Mouse (Mus musculus) B cell, adult (primary cell): ENCODE measurements around the gene Aldh9a1. TPM values are rescaled to one million over a fixed set of nuclear protein-coding genes. Genes with fewer than 3 reads are reported as not detected.

Experiments used
- total RNA-seq: library from RNA; stranded (reverse); gene quantifications from 4 replicates; pipeline ENCODE4 v1.2.4, GENCODE M21; 2023; ENCODE audit not compliant: inconsistent age

Gene Aldh9a1
- total RNA-seq, result 34.1 to 45.1 TPM (median 34.5 TPM) in 4 replicates

DNA sequence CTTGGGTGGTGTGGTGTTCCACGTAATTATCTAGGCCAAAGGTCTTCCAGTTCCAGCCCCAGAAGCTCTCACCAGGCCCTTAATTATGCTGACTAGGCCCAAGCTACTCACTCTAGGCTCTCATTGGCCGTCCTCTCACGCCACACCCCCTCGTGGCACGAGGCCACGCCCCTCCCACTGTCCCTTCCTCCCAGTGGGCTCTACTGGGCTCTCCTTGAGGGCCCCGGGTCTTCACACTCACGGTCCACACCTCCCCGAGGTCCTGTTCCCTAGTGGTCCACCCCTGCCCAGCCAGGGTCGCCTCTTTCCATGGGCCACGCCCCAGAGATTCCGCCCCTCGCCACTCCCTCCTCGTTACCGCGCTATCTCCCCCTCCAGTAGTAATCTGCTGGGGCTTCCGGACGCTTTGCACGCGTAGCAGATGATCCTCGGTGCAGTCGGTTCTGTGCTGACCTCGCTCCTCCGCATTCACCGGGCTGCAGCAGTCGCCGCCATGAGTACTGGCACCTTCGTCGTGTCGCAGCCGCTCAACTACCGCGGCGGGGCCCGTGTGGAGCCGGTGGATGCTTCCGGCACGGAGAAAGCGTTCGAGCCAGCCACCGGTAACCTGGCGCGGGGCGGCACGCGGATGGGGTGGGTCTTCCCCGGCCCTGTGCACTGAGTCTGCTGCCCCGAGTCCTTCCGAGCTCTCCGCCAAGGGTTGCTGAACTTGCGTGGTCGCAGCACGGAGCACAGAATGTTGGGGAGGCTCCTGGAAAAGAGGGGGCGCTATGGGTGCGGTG lies at the start of gene Aldh9a1:
Gene Aldh9a1, plus strand, starts transcription at position 177 of the 782 bp plus-strand sequence.

DNA sequence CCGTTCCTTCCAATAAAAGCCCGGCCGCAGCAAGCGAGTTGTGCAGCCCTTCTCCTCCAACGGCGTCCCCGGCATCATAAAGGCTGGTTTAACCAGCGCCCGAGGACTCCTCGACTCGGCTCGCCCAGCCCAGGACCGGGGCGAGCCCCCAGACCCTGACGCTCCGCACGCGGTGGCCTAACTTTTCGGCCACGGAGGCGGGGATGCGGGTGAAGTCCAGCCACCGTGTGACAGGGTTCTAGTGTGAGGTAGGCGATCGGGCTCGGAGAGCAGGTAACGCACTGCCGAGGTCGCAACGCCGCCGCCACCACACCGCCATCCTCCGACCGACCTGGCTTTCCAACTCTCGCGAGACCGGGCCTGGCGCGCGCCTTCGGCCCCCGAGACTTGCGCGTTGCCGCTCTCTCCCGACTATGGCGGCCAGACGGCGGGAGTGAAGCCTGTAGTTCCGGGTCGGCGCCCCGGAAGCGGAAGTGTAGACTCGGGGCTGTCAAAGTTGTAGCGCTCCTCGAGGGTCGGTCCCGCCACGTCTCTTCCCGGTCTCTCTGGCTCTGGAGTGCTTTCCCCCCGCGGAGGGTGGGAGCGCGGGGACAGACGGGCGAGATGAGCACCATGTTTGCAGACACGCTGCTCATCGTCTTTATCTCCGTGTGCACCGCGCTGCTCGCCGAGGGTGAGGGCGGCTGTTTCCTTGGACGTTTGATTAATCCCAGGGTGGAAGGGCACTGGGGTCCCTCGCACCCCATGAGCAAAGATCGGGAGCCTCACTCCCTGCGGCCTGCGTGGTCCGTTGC lies 41.3 kb upstream of the Aldh9a1 start, which contains the start of gene Tmco1:
Gene Tmco1, plus strand, starts transcription at position 118 of the 794 bp plus-strand sequence.

DNA sequence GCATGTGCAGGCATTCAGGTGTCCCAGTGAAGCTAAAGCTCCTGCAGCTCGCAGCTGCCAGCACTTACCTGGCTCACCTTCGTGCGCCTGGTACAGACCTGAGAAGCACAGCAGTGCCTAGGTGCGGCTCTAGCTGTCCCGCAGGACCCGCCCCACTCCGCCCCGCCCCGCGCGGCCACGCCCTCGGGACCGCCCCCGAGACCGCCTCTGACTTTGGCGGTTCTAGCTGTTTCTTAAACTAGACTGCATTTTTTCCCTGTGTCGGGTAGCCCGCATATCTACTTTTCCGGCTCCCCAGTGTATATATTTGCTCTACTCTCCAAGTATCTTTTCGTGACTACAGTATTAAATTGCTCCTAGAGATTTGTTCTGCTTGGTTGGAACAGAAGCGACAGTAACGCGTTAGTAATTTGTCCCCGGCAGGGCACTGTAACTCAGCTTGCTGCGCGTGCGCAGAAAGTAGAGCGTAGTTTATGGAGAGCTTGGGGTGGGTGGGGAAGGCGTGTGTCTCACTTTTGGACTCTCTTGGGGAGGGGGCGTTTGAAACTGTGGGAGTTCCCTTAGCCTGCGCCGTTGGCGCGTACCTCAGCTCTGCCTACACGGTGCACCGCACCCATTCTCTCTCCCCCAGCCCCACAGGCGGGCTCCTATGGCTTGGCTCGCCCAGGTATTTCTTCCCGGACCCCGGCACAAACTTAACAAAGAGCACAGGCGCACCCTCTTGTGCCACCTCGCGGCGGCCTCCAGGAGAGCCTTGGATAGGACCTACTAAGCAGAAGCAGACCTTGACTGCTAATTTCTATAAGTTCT lies 44.1 kb downstream of the Aldh9a1 start, which contains the start of gene Mgst3:
Gene Mgst3, minus strand, starts transcription at position 159 of the 810 bp plus-strand sequence.

Other genes with a start within 250 kb of the Aldh9a1 start
- gene Uck2, start 64.7 kb upstream of the Aldh9a1 start, total RNA-seq, result 14.2 to 17.1 TPM (median 14.5 TPM) in 4 replicates
- 30.1 to 35.5 TPM (median 31.1 TPM) in 4 replicates for gene Tmco1, start 41.6 kb upstream of the Aldh9a1 start, total RNA-seq
- gene Mgst3, start 43.9 kb downstream of the Aldh9a1 start, total RNA-seq, result 3.1 to 5.1 TPM (median 3.4 TPM) in 4 replicates
- not detected in 4 replicates for gene Lrrc52, start 116.8 kb downstream of the Aldh9a1 start, total RNA-seq
- not detected in 4 replicates for gene Rxrg, start 248.4 kb downstream of the Aldh9a1 start, total RNA-seq